Mouse (Mus musculus) embryonic facial prominence, embryonic 10.5 days (tissue): ENCODE measurements around the gene Rhbdd1. TPM values are rescaled to one million over a fixed set of nuclear protein-coding genes. Genes with fewer than 3 reads are reported as not detected.

Source experiments
- DNase-seq: peaks from one replicate; pipeline ENCODE4 v3.0.0-alpha.2; 2017; ENCODE audit warnings: low spot score
- H3K27ac ChIP-seq: fragments of 300-500 bp; sonication (generic); replicated peaks from 2 replicates; pipeline ENCODE4 v1.5.1; 2016; ENCODE audit warnings: mild to moderate bottlenecking
- H3K27me3 ChIP-seq: fragments of 300-500 bp; sonication (generic); replicated peaks from 2 replicates; pipeline ENCODE4 v1.6.1; 2016; ENCODE audit warnings: low read depth, mild to moderate bottlenecking; ENCODE audit not compliant: poor library complexity, severe bottlenecking
- H3K36me3 ChIP-seq: fragments of 300-500 bp; sonication (generic); replicated peaks from 2 replicates; pipeline ENCODE4 v1.6.1; 2016; ENCODE audit warnings: mild to moderate bottlenecking, moderate library complexity
- H3K4me1 ChIP-seq: fragments of 300-500 bp; sonication (generic); 2 replicates; pipeline ENCODE4 v1.6.1; 2016
- H3K4me3 ChIP-seq: fragments of 300-500 bp; sonication (generic); 2 replicates; pipeline ENCODE4 v1.5.1; 2016; ENCODE audit warnings: mild to moderate bottlenecking, moderate library complexity
- H3K9me3 ChIP-seq: fragments of 300-500 bp; sonication (generic); 2 replicates; pipeline ENCODE4 v1.6.1; 2016; ENCODE audit warnings: mild to moderate bottlenecking
- WGBS: fragments of 180-500 bp; shearing (Covaris S2); methylation state at CpG from one replicate; pipeline ENCODE4 v1.1.7; 2016; 5-methylcytosine and 5-hydroxymethylcytosine counted together
- polyA plus RNA-seq: library from polyadenylated mRNA; unstranded; fragments of >200 nt; fragmentation: Nextera tagmentation; extraction: Ambion mirVana; gene quantifications from 2 replicates; pipeline ENCODE4 v1.2.1, GENCODE M21; 2016

The Rhbdd1 gene
- polyA plus RNA-seq, 1 experiment from 2014 or later, result 10.1 TPM

- H3K27ac ChIP-seq, result no peak overlapping the region
- no peaks in the 10 kb centered on the region for H3K36me3 ChIP-seq
- DNase-seq, result no peak
- H3K4me3 ChIP-seq, result no peak overlapping the region
- no peaks in the 10 kb centered on the region for H3K27me3 ChIP-seq
- H3K4me1 ChIP-seq, result peaks cover under 1% of the 10 kb centered on the region; the same call in 1 of the 2 replicates
- 95% methylated on average over 2 of the region's 2 CpGs for WGBS
- no peaks in the 10 kb centered on the region for H3K9me3 ChIP-seq
Observed at GRCm38 (mm10) chr1:82353755-82354154, 37.5 kb downstream of the Rhbdd1 start.

- Histone ChIP-seq H3K9me3 (no peaks in the 10 kb centered on the region), H3K27ac (peak overlapping the region; percentile 54), H3K4me3 (no peak overlapping the region), H3K4me1 (peaks cover 15% of the 10 kb centered on the region), H3K36me3 (no peaks in the 10 kb centered on the region), H3K27me3 (no peaks in the 10 kb centered on the region)
- no peak for DNase-seq
- 77% methylated on average over 20 of the region's 20 CpGs for WGBS
Observed at GRCm38 (mm10) chr1:82358871-82359647, 42.8 kb downstream of the Rhbdd1 start.

GRCm38 (mm10) chr1:82359648-82360026 is 43.4 kb downstream of the Rhbdd1 start:
- no peak for DNase-seq
- no peak overlapping the region for H3K4me3 ChIP-seq
- 90% methylated on average over 1 of the region's 1 CpGs for WGBS

GRCm38 (mm10) chr1:82361240-82361639 is 45.0 kb downstream of the Rhbdd1 start:
- no peak for DNase-seq
- Histone ChIP-seq H3K4me3 (no peak overlapping the region), H3K27me3 (no peaks in the 10 kb centered on the region), H3K4me1 (peaks cover 15% of the 10 kb centered on the region), H3K27ac (no peak overlapping the region), H3K9me3 (no peaks in the 10 kb centered on the region), H3K36me3 (no peaks in the 10 kb centered on the region)
- WGBS, result 72% methylated on average over 4 of the region's 4 CpGs

More at GRCm38 (mm10) chr1:82359648-82360026, 43.4 kb downstream of the Rhbdd1 start:
- Histone ChIP-seq H3K9me3 (no peaks in the 10 kb centered on the region), H3K27me3 (no peaks in the 10 kb centered on the region), H3K27ac (no peak overlapping the region), H3K4me1 (peaks cover 15% of the 10 kb centered on the region), H3K36me3 (no peaks in the 10 kb centered on the region)

GRCm38 (mm10) chr1:82362165-82362564 is 45.9 kb downstream of the Rhbdd1 start:
- DNase-seq, result no peak
- no peaks in the 10 kb centered on the region for H3K36me3 ChIP-seq
- H3K4me1 ChIP-seq, result peaks cover 15% of the 10 kb centered on the region
- H3K27me3 ChIP-seq, result no peaks in the 10 kb centered on the region
- WGBS, result 72% methylated on average over 6 of the region's 6 CpGs
- no peaks in the 10 kb centered on the region for H3K9me3 ChIP-seq
- H3K4me3 ChIP-seq, result no peak overlapping the region
- no peak overlapping the region for H3K27ac ChIP-seq

GRCm38 (mm10) chr1:82364047-82364446 is 47.8 kb downstream of the Rhbdd1 start:
- H3K36me3 ChIP-seq, result no peaks in the 10 kb centered on the region
- H3K27me3 ChIP-seq, result no peaks in the 10 kb centered on the region
- no peaks in the 10 kb centered on the region for H3K9me3 ChIP-seq
- H3K27ac ChIP-seq, result no peak overlapping the region
- 89% methylated on average over 7 of the region's 7 CpGs for whole genome bisulfite sequencing
- H3K4me1 ChIP-seq, result peaks cover 11% of the 10 kb centered on the region
- no peak overlapping the region for H3K4me3 ChIP-seq
- DNase-seq, result no peak

- Histone ChIP-seq H3K27ac (no peak overlapping the region), H3K4me1 (peaks cover 10% of the 10 kb centered on the region), H3K9me3 (no peaks in the 10 kb centered on the region), H3K36me3 (no peaks in the 10 kb centered on the region), H3K27me3 (no peaks in the 10 kb centered on the region), H3K4me3 (no peak overlapping the region)
- WGBS, result 85% methylated on average over 6 of the region's 6 CpGs
- DNase-seq, result no peak
Observed at GRCm38 (mm10) chr1:82364468-82364867, 48.2 kb downstream of the Rhbdd1 start.

GRCm38 (mm10) chr1:82371636-82372428 is 55.6 kb downstream of the Rhbdd1 start:
- 76% methylated on average over 5 of the region's 5 CpGs for WGBS
- DNase-seq, result no peak
- H3K9me3 ChIP-seq, result no peaks in the 10 kb centered on the region
- H3K27ac ChIP-seq, result no peak overlapping the region
- H3K4me3 ChIP-seq, result no peak overlapping the region
- peaks cover 16% of the 10 kb centered on the region for H3K4me1 ChIP-seq
- H3K36me3 ChIP-seq, result no peaks in the 10 kb centered on the region
- no peaks in the 10 kb centered on the region for H3K27me3 ChIP-seq

- no peaks in the 10 kb centered on the region for H3K36me3 ChIP-seq
- H3K27me3 ChIP-seq, result no peaks in the 10 kb centered on the region
- H3K4me3 ChIP-seq, result no peak overlapping the region
- 95% methylated on average over 8 of the region's 8 CpGs for WGBS
- DNase-seq, result no peak
- no peaks in the 10 kb centered on the region for H3K9me3 ChIP-seq
- H3K27ac ChIP-seq, result peak overlapping the region; percentile 74
- peaks cover 20% of the 10 kb centered on the region for H3K4me1 ChIP-seq
Observed at GRCm38 (mm10) chr1:82373924-82374323, 57.7 kb downstream of the Rhbdd1 start.

- no peaks in the 10 kb centered on the region for H3K9me3 ChIP-seq
- peak overlapping the region; percentile 74 for H3K27ac ChIP-seq
- H3K4me1 ChIP-seq, result peaks cover 22% of the 10 kb centered on the region
- H3K4me3 ChIP-seq, result 0 out of 2 replicates have a peak overlapping the region, but pooled peaks have one; percentile 8
- H3K36me3 ChIP-seq, result no peaks in the 10 kb centered on the region
- H3K27me3 ChIP-seq, result no peaks in the 10 kb centered on the region
- peak; percentile 49 for DNase-seq
- 33% methylated on average over 4 of the region's 4 CpGs for WGBS
Observed at GRCm38 (mm10) chr1:82374831-82375358, 58.6 kb downstream of the Rhbdd1 start.

- no peak overlapping the region for H3K4me3 ChIP-seq
- H3K27me3 ChIP-seq, result no peaks in the 10 kb centered on the region
- no peaks in the 10 kb centered on the region for H3K9me3 ChIP-seq
- 47% methylated on average over 3 of the region's 3 CpGs for WGBS
- no peaks in the 10 kb centered on the region for H3K36me3 ChIP-seq
- H3K27ac ChIP-seq, result peak overlapping the region; percentile 74
- peaks cover 22% of the 10 kb centered on the region for H3K4me1 ChIP-seq
- DNase-seq, result peak; percentile 28
Observed at GRCm38 (mm10) chr1:82375452-82375851, 59.2 kb downstream of the Rhbdd1 start.

- no peaks in the 10 kb centered on the region for H3K27me3 ChIP-seq
- H3K9me3 ChIP-seq, result no peaks in the 10 kb centered on the region
- H3K4me1 ChIP-seq, result peaks cover 23% of the 10 kb centered on the region
- WGBS, result 64% methylated on average over 4 of the region's 4 CpGs
- H3K27ac ChIP-seq, result no peak overlapping the region
- no peaks in the 10 kb centered on the region for H3K36me3 ChIP-seq
- no peak for DNase-seq
- no peak overlapping the region for H3K4me3 ChIP-seq
Observed at GRCm38 (mm10) chr1:82381946-82382345, 65.7 kb downstream of the Rhbdd1 start.
